Mouse (Mus musculus): Measurements from ENCODE around the gene Ahnak. TPM values are rescaled to one million over a fixed set of nuclear protein-coding genes. Genes with fewer than 3 reads are reported as not detected.
"Not testable (repeated sequence)": the region's sequence is repeated elsewhere in the genome, so short reads cannot be mapped to it uniquely, and the experiment has no call there.

Gene Ahnak
- total RNA-seq, 2 experiments from 2014 or later = 20.0 to 30.2 TPM

GRCm38 (mm10) chr19:9033412-9034340 lies 44.6 kb downstream of the Ahnak start:
- ATAC-seq (replicated peaks; ENCODE audit: low FRiP score, poor library complexity, severe bottlenecking) = no peak

GRCm38 (mm10) chr19:9034480-9034879 lies 45.4 kb downstream of the Ahnak start:
- ATAC-seq (replicated peaks; ENCODE audit: low FRiP score, poor library complexity, severe bottlenecking) = no peak

DNA sequence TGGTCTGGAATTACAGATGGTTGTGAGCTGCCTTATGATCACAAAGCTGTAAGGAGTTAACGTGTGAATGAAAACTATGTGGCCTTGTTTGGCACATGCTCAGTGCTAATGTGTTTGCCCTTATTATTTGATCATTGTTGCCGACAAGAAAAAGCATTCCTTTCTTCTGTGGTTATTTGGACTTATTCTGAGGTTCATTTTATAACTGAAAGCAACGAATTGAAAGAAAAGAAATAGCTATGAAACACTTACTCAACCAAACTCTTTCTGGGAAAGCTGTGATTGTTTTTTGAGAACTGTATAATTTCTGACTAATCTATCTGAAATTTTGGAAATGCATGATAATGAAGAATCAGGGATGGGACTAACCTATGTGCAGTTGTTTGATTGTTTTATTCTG lies 46.0 kb downstream of the Ahnak start:
- no peak for ATAC-seq (replicated peaks; ENCODE audit: low FRiP score, poor library complexity, severe bottlenecking)

DNA sequence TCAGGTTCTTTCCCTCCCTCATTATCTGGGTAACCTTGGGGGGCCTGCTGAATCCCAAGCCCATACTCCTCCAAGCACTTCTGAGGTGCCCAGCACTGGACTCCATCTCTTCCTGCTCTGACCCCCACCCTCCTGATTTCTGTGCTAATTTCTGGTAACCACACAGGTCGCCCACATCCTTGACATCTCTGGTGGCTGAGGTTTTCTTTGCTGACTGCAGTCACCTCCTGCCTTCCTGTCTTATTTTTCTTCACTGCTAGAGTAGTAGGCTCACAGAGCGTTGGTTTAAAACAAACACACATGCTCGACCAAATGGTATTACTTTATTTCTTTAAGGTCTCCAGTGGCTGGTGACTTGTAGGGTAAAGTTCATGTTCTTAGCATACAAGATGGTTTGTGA lies 49.1 kb downstream of the Ahnak start:
- no peak for ATAC-seq (replicated peaks; ENCODE audit: low FRiP score, poor library complexity, severe bottlenecking)

DNA sequence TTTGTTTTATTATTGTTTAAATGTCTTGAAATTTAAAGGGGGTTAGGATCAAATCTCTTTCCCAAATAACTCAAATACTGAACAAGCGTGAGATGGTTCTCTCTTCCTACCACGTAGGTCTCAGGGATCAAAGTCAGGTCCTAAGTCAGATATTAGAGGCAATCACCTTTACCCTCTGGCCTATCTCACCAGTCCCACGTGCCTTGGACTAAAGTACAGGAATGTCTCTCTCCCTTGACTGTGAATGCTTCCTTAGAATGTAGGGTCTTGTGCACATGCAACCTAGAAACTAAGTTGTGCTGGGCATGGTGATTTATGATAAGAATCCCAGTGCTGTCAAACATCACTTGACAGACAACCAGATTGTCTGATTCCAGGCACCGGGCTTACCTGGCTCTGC lies 50.2 kb downstream of the Ahnak start:
- no peak for ATAC-seq (replicated peaks; ENCODE audit: low FRiP score, poor library complexity, severe bottlenecking)

GRCm38 (mm10) chr19:9039928-9040327 lies 50.8 kb downstream of the Ahnak start:
- no peak for ATAC-seq (replicated peaks; ENCODE audit: low FRiP score, poor library complexity, severe bottlenecking)

GRCm38 (mm10) chr19:9040649-9041048 lies 51.6 kb downstream of the Ahnak start:
- ATAC-seq (replicated peaks; ENCODE audit: low FRiP score, poor library complexity, severe bottlenecking) = no peak

DNA sequence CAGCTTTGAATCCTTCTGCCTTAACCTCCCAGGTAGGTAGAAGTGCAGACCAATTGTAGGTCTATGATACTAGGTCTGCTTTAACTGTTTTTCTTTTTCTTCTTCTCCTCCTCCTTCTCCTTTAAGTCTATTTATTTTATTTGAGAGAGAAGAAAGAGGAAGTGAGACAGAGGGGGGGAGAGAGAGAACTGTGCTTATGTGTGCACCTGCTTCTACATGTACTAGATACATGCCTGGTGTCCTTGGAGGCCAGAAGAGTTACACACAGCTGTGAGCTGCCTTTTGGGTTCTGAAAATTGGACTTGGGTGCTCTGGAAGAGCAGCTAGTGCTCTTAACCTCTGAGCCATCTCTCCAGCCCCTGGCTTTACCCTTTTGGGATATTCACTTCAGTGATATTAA lies 52.0 kb downstream of the Ahnak start:
- no peak for ATAC-seq (replicated peaks; ENCODE audit: low FRiP score, poor library complexity, severe bottlenecking)

- no peak for ATAC-seq (replicated peaks; ENCODE audit: low FRiP score, poor library complexity, severe bottlenecking)
Measured at GRCm38 (mm10) chr19:9043123-9043522, 54.0 kb downstream of the Ahnak start.

- ATAC-seq (replicated peaks; ENCODE audit: low FRiP score, poor library complexity, severe bottlenecking) = no peak
Measured at GRCm38 (mm10) chr19:9044291-9044690, 55.2 kb downstream of the Ahnak start.

DNA sequence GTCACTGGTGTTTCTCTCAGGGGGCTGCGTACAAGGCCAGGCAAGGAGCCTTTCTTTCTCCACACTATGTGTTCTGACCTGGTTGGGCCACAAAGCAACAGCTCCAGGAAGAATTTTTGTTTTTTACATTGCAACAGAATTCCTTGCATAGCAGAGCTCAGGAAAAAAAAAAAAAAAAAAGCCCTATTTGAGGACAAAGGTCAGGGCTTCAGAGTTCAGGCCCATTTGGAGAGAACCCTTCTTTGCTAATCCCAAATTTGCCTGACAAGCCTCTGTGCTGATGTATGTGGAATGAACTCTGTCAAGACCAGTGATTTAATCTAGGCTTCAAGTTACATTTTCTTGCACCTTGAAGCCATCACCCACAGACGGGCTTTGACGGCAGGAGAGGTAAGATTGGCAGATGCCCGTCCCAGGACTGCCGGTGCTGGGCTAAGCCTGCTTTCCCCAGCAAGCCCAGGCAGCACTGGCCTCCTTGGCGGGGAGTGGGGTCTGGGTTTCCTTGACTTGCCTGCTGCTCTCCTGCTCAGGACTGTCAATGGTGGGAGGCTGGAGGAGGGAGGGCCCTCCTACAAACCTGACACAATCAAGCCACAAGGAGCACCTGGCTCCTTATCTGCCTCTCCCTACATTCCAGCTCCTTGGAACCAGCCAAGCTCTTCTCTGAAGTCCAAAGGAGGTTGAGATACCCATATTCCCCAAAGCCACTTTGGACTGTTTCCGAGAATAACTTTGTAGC lies 58.3 kb downstream of the Ahnak start:
- no peak for ATAC-seq (replicated peaks; ENCODE audit: low FRiP score, poor library complexity, severe bottlenecking)

DNA sequence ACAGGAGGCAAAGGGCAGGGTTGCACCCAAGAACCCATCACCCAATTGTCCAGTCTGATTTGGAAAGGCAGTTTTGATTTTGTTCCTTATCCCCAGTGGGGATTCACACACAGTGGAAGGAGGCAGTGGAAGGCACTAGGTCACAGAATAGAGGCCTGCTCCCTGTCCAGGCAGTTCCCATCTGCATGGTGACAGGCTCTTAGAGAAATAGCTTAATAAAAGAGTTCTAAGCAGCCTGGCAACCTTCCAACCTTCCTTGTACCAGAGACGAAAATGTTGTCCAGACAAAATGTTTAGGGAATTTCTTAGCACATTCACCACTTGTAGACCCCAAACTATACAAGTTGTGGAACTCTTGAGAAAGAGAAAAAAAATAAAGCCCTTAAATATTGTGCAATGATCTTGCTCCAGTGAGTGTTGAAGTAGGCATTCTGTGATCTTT lies 58.9 kb downstream of the Ahnak start:
- no peak for ATAC-seq (replicated peaks; ENCODE audit: low FRiP score, poor library complexity, severe bottlenecking)

DNA sequence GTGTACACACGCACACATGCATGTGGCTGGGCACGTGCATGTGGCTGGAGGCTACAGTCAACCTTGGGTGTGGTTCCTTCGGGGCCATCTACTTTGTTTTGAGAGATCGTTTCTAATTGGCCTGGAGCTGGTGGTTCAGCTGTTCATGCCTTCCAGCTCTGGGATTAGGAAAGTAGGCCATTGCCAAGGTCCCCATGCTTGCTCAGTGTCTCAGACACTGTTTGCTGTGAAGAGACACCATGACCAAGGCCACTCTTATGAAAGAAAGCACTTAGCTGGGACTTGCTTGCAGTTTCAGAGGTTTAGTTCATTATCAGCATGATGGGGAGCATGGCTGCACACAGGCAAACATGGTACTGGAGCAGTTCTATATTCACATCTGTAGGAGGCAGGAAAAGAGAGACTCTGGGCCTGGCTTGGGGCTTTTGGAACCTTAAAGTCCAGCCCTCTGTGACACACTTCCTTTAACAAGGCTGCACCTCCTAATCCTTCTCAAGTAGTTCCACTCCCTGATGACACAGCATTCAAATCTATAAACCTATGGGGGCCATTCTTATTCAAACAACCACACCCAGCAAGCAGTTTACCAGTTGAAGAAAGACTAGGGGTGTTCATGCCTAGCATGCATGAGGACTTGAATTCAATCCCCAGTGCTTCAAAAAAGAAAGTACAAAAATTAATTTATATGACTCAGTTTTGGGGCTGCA lies 60.0 kb downstream of the Ahnak start:
- ATAC-seq (replicated peaks; ENCODE audit: low FRiP score, poor library complexity, severe bottlenecking) = no peak

DNA sequence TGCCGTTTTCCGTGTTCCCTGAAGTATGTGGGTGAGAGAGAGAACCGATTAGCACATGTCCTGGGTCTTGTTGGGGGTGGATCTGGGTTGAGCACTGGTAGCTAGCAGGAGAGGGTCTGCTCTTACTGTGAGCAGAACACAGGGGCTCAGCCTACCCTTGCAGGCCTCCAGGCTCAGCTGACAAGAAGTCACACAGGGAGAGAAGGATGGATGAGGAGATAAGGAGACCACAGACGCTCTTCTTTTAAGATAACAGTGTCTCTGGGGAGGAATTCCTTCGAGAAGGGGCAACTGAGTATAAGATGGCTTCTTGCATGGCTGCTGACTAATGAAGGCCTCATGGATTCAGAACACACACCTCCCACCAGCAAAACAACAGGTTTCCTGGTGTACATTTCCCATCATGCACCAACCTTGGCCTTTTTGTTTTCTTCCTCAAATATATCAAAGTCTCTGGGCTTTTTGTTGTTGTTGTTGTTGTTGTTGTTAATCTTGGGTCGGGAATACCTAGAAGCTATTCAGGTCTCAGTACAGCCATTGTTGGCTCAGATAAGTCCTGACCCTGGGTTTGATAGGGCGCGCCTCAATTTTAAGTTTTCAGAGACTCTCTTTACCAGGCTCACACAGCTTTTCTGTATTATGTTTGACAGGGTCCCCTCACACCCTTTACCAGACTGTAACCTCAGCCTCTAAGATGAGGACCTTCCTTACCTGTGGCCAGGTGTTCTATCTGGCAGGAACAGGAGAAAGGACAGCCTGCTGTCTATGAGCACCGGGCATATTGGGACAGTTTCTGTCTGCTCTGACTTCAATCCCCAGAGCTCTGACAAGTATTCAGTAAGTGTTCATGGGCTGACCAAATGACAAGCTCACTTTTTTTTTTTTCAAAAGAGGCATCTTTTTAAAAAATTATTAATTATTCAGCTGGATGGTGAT lies 61.5 kb downstream of the Ahnak start:
- ATAC-seq (replicated peaks; ENCODE audit: low FRiP score, poor library complexity, severe bottlenecking) = peak; percentile 58; the same call in 1 of the 2 replicates

GRCm38 (mm10) chr19:9051985-9052384 lies 62.9 kb downstream of the Ahnak start:
- not testable (repeated sequence) for ATAC-seq (replicated peaks; ENCODE audit: low FRiP score, poor library complexity, severe bottlenecking)

GRCm38 (mm10) chr19:9052803-9053431 lies 63.8 kb downstream of the Ahnak start:
- no peak for ATAC-seq (replicated peaks; ENCODE audit: low FRiP score, poor library complexity, severe bottlenecking)

GRCm38 (mm10) chr19:9055153-9055552 lies 66.1 kb downstream of the Ahnak start:
- ATAC-seq (replicated peaks; ENCODE audit: low FRiP score, poor library complexity, severe bottlenecking) = no peak

DNA sequence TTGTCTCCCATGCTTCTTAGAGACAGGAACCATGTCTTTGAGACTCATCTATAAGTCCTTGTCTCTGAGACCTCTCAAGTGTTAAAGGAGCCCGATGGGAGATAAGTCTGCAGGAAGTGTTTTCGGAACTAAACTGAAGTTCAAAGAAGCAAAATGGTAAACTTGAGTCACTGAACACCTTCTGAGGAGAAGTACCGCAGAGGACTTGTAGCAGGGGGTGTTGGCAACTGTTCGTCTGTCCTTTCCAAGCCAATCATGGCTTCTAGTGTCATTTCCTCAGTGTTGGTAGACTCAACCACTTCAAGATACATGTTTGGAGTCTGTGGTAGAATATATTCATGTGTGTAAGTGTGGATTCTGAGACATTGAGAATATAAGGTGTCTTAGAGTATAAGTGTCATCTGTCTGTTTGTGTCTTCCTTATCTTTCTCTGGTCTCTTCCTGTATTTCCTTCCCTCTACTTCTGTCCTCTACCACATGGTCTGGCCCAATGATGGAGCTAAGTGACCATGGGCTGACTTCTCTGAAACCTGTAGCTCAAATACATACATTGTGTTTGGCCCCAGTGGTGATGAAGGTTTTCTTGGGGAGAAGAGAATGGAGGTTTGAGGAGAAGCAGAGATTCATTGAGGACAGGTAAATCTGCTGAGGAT lies 66.7 kb downstream of the Ahnak start:
- no peak for ATAC-seq (replicated peaks; ENCODE audit: low FRiP score, poor library complexity, severe bottlenecking)

Measured in erythroblast, adult 5-6 weeks (primary cell).